Mouse (Mus musculus) gastrocnemius, adult 2 months (tissue): ENCODE measurements around the gene Pla2g10. TPM values are rescaled to one million over a fixed set of nuclear protein-coding genes. Genes with fewer than 3 reads are reported as not detected.
"Not testable (repeated sequence)": the region's sequence is repeated elsewhere in the genome, so short reads cannot be mapped to it uniquely, and the experiment has no call there.

Source experiments
- DNase-seq: peaks from one replicate; pipeline ENCODE4 v3.0.0; 2022
- H3K27ac ChIP-seq: fragments of 200-600 bp; 2 replicates; pipeline ENCODE4 v1.8.1; 2022; ENCODE audit warnings: mild to moderate bottlenecking
- H3K4me3 ChIP-seq: fragments of 200-600 bp; 2 replicates; pipeline ENCODE4 v1.8.1; 2022; ENCODE audit warnings: mild to moderate bottlenecking, moderate library complexity
- CTCF ChIP-seq: fragments of 200-600 bp; IDR thresholded peaks from 2 replicates; pipeline ENCODE4 v1.8.1; 2022; ENCODE audit warnings: antibody characterized with exemption, mild to moderate bottlenecking, moderate library complexity
- intact Hi-C: fragments of 180-260 bp; cut with DNase I; formaldehyde crosslinking; loops from one replicate; pipeline ENCODE4 v1.15.1; 2025
- total RNA-seq, 2 experiments: library from RNA; stranded (reverse); gene quantifications; 2 replicates each; pipeline ENCODE4 v1.2.3; 2021

Gene Pla2g10
- total RNA-seq, 2 experiments from 2014 or later = not detected

DNA sequence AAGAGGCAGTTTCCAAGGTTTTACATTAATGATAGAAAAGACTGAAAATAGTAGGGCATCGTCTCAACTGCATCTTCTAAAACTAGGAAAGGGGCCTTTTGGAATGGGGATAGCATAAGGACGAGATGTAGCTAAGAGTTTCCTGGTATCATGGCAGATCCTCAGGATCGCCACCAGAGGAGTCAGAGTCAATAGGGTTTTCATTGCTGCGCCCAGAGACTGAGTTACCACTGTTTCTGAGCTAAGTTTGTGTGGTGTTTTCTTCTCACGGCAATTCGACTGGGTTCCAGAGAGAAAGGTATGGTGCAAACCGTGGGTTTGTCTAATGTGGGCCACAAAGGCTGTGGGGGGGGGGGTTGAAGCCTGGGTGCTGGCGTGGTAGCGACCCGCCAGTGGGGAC is 26.1 kb downstream of the Pla2g10 start:
- TF ChIP-seq CTCF = no peak
- no peak overlapping the region for H3K4me3 ChIP-seq
- no peak for DNase-seq
- intact Hi-C loops = no loop called here
- H3K27ac ChIP-seq = no peak overlapping the region

DNA sequence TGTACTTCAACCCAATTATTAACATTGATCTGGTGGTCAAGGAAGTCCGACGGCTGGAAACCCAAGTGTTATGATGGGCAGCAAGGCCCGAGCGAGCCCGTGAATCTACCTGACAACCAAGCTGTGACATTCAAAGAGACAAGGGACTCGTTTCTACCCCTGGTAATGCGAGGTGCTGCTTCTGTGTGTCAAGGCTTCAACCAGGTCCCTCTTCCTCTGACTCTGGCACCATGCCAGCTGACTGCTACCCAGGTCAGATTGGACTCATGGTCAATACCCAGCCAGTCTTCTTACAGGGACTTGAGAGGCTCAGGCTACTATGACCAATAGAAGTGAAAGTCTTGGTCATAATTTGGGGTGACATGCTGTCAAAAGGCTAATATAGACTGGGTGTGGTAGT is 28.6 kb downstream of the Pla2g10 start:
- intact Hi-C loops = no loop called here
- no peak overlapping the region for H3K27ac ChIP-seq
- no peak overlapping the region for H3K4me3 ChIP-seq
- TF ChIP-seq CTCF = no peak
- no peak for DNase-seq

DNA sequence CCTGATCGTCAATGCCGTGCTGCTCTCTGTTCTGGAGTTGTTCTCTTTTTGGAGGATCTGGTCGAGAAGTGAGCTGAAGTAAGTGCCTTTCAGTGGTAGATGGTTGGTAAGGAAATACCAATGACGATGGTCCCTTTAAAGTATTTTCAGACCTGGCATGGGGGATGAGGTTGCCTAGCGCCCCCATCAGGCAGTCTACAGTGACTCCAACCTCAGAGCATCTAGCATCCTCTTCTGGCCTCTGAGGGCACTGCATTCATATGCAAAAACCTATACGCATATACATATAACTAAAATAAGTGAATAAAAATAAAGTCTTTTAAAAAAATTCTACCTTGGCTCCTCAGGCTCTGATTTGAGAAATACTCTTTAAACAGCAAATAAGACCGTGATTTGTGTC is 31.8 kb downstream of the Pla2g10 start:
- intact Hi-C loops = no loop called here
- TF ChIP-seq CTCF = peak; percentile 34
- no peak for DNase-seq

DNA sequence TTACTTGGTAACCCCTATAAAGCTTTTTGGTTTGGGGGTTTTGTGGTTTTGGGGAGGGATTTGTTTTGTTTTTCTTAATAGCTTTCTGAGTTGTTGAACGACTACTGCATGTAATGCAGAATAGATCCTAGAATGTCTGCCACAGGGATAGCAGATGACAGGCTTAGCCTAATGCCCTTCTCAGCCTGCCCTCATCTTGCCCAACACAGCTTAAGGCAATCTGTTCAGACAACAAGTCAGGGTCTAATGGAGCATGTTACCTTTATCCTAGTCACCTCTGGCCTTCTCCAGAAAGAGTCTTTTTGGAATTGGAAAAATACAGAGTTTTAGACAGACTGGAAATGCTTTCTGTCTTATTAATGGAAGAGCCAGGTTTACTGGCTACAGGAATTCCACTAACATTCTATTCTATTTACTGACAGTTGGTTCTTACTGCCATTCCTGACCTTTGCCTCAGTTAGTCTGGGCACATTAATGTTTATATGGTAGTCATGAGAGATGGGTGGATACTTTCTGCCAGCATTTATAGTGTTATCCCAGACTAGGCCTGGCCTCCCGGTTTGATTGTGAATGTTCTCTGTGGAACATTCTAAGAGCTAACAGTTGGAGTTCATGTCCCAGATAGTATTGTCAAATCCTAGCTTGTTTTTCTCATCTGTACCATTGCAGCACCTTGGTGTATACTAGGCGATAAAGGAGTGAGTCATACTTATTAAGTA is 52.0 kb downstream of the Pla2g10 start:
- TF ChIP-seq CTCF = no peak
- H3K27ac ChIP-seq = peak overlapping the region; percentile 51; the same call in 1 of the 2 replicates
- no peak for DNase-seq
- intact Hi-C loops = loop anchor here (10.0 kb wide), 1 partner anchor 476 kb away; no protein-coding TSS in a partner anchor
- H3K4me3 ChIP-seq = no peak overlapping the region

More for the DNA sequence above, 31.8 kb downstream of the Pla2g10 start:
- Histone ChIP-seq H3K4me3 (no peak overlapping the region), H3K27ac (no peak overlapping the region)

DNA sequence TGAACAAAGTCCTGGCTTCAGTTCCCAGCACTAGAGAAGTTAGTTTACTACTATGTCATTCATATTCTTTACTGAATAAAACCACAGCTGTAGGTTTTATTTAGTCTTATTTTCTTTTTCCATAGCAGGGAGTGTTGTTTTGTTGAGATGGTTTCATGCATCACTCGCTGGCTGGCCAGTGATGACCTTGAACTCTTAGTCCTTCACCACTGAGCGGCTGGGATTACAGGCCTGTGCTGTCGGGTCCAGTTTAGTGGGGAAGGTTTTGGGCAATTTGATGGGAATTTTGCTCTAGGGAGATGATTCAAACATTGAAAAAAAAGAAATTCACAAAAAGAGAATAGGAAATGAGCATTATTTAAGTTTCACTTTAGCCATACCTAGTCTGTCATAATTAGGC is 56.3 kb downstream of the Pla2g10 start:
- intact Hi-C loops = loop anchor here (5.0 to 10.0 kb wide), 2 partner anchors 148 to 480 kb away; no protein-coding TSS in a partner anchor
- Histone ChIP-seq H3K27ac (no peak overlapping the region), H3K4me3 (no peak overlapping the region)
- DNase-seq = no peak
- no peak for TF ChIP-seq CTCF

DNA sequence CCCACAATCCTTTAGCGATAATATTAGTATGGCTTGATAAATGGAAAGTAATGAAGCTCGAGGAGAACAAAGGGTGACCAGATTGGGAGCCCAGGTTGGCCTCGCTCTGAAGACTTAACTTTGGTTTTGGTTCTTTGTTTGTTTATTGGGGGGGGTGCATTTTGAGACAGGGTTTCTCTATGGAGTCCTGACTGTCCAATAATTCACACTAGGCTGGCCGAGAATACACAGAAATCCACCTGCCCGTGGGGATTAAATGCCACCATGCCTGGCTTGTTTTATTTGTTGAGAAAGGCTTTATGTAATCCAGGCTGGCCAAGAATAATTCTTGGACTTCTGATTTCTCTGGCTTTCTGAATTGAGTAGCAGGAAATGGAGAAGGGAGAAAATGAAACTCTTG is 57.7 kb downstream of the Pla2g10 start:
- TF ChIP-seq CTCF = no peak
- intact Hi-C loops = loop anchor here (5.0 to 10.0 kb wide), 2 partner anchors 149 to 482 kb away; no protein-coding TSS in a partner anchor
- Histone ChIP-seq H3K4me3 (peak overlapping the region; percentile 93), H3K27ac (peak overlapping the region; percentile 99; the same call in 1 of the 2 replicates)
- DNase-seq = no peak

DNA sequence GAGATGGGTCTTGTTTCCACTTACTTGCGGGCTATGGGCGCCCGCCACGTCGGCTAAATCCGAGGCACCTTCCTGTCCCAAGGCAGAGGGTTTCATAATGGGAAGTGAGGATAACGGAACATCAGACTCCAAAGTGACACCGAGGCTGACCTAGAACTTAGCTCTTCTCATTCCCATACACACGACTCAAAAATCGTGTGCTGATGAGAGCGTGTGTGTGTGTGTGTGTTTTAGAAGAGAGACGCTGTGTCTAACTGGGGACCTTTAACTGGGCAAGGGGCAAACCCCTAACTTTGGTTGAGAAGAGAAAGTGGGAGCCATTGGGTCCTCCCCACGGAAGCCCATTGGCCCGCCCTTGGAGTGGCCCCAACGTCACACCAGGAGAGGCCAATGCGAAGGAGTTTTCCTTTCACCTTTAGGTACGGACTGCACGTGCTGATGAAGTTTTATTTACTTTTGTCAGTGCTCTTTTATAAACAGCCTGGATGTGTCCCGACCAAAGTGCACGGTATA is 58.3 kb downstream of the Pla2g10 start:
- intact Hi-C loops = loop anchor here (5.0 to 10.0 kb wide), 2 partner anchors 150 to 482 kb away; no protein-coding TSS in a partner anchor
- TF ChIP-seq CTCF = no peak
- Histone ChIP-seq H3K4me3 (peak overlapping the region; percentile 93), H3K27ac (peak overlapping the region; percentile 99)
- peak; percentile 78 for DNase-seq

DNA sequence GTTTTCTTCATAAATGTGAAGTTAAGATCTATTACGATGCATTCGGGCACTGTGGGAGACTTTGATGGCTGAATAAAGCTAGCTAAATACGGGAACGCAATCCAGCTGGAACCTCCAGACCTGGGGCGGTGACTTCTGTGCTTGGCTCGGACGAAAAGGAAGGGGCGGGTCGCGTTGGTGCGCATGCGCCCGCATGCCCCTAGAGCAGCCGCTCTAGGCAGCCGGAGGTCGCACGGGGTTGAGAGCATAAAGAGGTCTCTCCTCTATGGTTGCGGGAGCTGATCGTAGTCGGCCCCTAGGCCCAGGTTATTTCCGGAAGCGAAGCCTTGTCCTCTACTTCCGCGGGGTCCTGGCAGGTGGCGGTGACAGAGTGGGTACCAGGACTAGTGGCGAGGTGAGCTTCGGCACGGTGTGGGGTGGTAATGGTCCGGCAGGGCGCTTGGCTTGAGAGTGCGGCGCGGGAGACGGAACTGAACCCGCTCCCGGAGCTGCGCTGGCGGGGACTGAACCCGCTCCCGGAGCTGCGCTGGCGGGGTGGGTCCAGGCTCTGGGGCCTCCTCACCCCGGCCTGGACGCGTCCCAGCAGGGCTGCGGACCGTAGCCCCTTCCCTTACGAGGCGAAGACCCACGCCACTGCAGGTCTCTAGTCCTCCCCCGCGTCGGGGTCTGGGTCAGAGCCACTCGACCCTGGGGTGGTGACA is 58.9 kb downstream of the Pla2g10 start, which contains the start of the genes Bfar and 3110001I22Rik:
Gene Bfar, plus strand, starts transcription at position 174 of the 701 bp plus-strand sequence.
Gene 3110001I22Rik, plus strand, starts transcription at position 245 of the 701 bp plus-strand sequence.
- no peak for TF ChIP-seq CTCF
- intact Hi-C loops = loop anchor here (5.0 to 10.0 kb wide), 2 partner anchors 150 to 483 kb away; no protein-coding TSS in a partner anchor
- DNase-seq = peak; percentile 94

DNA sequence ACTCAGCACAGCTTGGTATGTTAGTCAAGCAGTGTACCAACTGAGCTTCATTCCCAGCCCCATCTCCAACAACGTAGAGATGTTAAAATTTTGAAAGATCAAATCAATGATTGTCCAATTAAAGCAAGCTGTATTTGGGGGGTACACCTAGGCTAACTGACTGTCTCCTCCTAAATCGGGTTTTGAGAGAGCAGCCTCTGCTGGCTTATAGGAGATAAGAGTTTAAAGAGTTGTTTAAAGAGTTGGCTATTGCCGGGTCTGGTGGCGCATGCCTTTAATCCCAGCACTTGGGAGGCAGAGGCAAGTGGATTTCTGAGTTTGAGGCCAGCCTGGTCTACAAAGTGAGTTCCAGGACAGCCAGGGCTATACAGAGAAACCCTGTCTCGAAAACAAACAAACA is 59.9 kb downstream of the Pla2g10 start:
- H3K27ac ChIP-seq = peak overlapping the region; percentile 99
- intact Hi-C loops = loop anchor here (5.0 to 10.0 kb wide), 2 partner anchors 151 to 484 kb away; no protein-coding TSS in a partner anchor
- DNase-seq = not testable (repeated sequence)
- H3K4me3 ChIP-seq = peak overlapping the region; percentile 93

More for the DNA sequence above, 58.9 kb downstream of the Pla2g10 start, which contains the start of the genes Bfar and 3110001I22Rik:
- Histone ChIP-seq H3K4me3 (peak within 1 kb of the TSS; percentile 93), H3K27ac (peak within 1 kb of the TSS; percentile 99)

DNA sequence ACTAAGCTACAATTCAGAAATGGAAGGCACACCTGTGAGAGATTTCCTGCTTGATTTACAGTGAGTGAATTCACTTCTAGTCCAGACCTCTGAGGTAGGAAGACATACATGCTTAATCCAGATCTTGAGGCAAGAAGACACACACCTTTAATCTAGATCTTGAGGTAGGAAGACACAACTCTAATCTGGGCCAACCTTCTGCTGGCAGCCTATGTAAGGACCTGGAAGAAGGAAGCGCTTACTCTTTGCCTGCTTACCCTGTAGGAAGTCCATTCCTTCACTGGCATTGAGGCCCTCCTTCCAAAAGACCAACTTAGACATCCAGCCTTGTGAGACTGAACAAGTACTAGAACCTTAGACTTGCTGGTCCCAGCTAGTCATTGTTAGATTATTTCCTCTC is 61.5 kb downstream of the Pla2g10 start:
- no peak overlapping the region for H3K4me3 ChIP-seq
- intact Hi-C loops = loop anchor here (10.0 kb wide), 1 partner anchor 554 kb away; no protein-coding TSS in a partner anchor
- no peak for TF ChIP-seq CTCF
- DNase-seq = no peak
- H3K27ac ChIP-seq = no peak overlapping the region

DNA sequence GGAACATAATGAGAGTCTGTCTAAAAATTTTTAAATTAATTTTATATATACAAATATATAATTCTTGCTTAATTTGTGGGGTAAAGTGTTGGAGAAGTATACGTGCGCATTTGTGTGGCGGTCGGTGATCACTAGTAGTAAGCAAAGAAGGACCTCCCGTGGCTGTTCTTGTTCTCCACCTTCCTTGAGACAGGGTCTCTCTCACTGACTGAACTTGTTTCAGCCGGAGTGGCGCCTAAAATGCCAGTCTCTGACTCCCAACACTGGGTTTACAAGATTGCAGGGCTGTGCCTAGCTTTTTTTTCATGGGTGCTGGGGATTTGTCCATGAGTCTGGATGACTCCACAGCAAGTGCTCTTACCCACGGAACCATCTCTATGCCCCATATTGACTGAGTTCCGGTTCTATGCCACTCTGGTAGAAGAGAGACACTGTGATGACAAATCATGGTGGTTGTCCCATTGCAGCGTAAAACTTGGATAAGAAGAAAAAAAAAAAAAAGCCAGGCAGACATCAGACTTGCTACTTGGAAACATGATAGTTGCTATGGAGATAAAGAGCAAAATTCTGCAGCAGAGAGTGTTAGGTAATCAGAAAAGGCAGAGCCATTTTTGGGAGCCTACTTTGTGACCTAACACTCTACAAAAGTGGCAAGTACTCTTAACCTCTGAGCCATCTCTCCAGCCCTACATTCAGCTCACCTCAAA is 62.2 kb downstream of the Pla2g10 start:
- TF ChIP-seq CTCF = no peak
- H3K27ac ChIP-seq = peak overlapping the region; percentile 91
- intact Hi-C loops = loop anchor here (10.0 kb wide), 1 partner anchor 554 kb away; no protein-coding TSS in a partner anchor
- no peak for DNase-seq
- H3K4me3 ChIP-seq = peak overlapping the region; percentile 96

DNA sequence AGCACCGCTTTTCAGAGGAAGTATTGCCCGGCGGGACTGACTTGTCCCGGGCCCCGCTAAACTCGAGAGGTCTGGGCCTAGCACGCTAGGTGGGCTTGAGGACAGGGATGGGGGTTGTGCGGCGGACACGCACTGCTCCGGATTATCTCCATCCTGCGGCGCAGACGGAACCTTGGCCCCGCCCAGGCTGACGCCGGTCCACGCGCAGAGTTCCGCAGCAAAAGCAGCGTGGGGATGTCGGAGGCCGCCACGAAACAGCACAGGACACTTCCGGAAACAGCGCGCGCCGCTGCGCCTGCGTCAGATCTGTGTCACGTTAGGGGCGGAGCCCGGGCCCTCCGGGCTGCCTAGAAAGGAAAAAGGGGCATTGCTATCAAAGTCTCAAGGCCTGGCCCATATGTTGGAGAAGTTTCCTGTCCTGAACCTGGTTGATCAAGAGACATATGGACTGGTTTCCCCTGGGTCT is 62.9 kb downstream of the Pla2g10 start, which contains the start of gene Parn:
Gene Parn, minus strand, starts transcription at position 293 of the 466 bp plus-strand sequence.
- no peak for TF ChIP-seq CTCF
- Histone ChIP-seq H3K27ac (peak within 1 kb of the TSS; percentile 91), H3K4me3 (peak within 1 kb of the TSS; percentile 96)
- intact Hi-C loops = loop anchor here (10.0 kb wide), 1 partner anchor 553 kb away; no protein-coding TSS in a partner anchor
- DNase-seq = peak; percentile 95

Other genes starting within 250 kb of the Pla2g10 start
- gene Parn, start 62.8 kb downstream of the Pla2g10 start, total RNA-seq = 1 to 10 TPM; 7.8 to 7.9 TPM
- 10 to 100 TPM; 34.6 to 36.4 TPM for gene Bfar, start 59.1 kb downstream of the Pla2g10 start, total RNA-seq
- 1 to 10 TPM; 2.3 to 2.6 TPM for gene 3110001I22Rik, start 59.1 kb downstream of the Pla2g10 start, total RNA-seq
- gene Rrn3, start 49.7 kb upstream of the Pla2g10 start, total RNA-seq = 10 to 100 TPM; 37.0 to 37.3 TPM
- gene Ntan1, start 87.9 kb upstream of the Pla2g10 start, total RNA-seq = 10 to 100 TPM; 42.8 to 44.8 TPM
- 10 to 100 TPM; 48.1 to 53.4 TPM for gene Pdxdc1, start 172.1 kb upstream of the Pla2g10 start, total RNA-seq
- gene Mpv17l, start 172.2 kb upstream of the Pla2g10 start, total RNA-seq = 1 to 10 TPM in 1 of 2 experiments, under 1 TPM in 1; 0.92 to 1.1 TPM